Mouse (Mus musculus) left cerebral cortex, adult 2 months (tissue): ENCODE data around the gene Actl6b. TPM values are rescaled to one million over a fixed set of nuclear protein-coding genes. Genes with fewer than 3 reads are reported as not detected.
A peak's percentile ranks its signal among the peaks of the same experiment; 100 is the strongest.

Source experiments
- DNase-seq, 2 experiments: peaks; one replicate each; pipeline ENCODE4 v3.0.0; 2021 to 2022; ENCODE audit warnings: low spot score in 2 of 2, mixed read lengths in 1 of 2; ENCODE audit errors: extremely low spot score in 1 of 2
- H3K27ac ChIP-seq: fragments of 200-600 bp; 2 replicates; pipeline ENCODE4 v1.8.1; 2022
- H3K4me3 ChIP-seq: fragments of 200-600 bp; 2 replicates; pipeline ENCODE4 v1.8.1; 2022
- CTCF ChIP-seq: fragments of 200-600 bp; IDR thresholded peaks from 2 replicates; pipeline ENCODE4 v1.8.1; 2022; ENCODE audit warnings: antibody characterized with exemption, mild to moderate bottlenecking, moderate library complexity
- intact Hi-C: fragments of 180-260 bp; cut with DNase I; formaldehyde crosslinking; loops from one replicate; pipeline ENCODE4 v1.15.1; 2025
- long read RNA-seq, 2 experiments: library from polyadenylated mRNA; stranded (forward); transcript quantifications; one replicate each; pipeline ENCODE4 v2.0.0; 2021; ENCODE audit warnings: borderline mapping rate in 2 of 2
- total RNA-seq, 2 experiments: library from RNA; stranded (reverse); gene quantifications; 2 replicates each; pipeline ENCODE4 v1.2.3; 2021

The Actl6b gene
- total RNA-seq: 100 to 1,000 TPM; 103 to 111 TPM
- long read RNA-seq, experiment 1, transcript Actl6b-205 (14 exons, 1,592 nt): major isoform, 29 of 55 reads
- long read RNA-seq, experiment 1, partial matches to known transcripts: 12 of 55 reads
- long read RNA-seq, experiment 1, other reads (novel, unspliced or antisense): 13 of 55 reads
- long read RNA-seq, experiment 2, transcript Actl6b-205 (14 exons, 1,592 nt): major isoform, 19 of 41 reads
- long read RNA-seq, experiment 2, partial matches to known transcripts: 14 of 41 reads
- long read RNA-seq, experiment 2, other reads (novel, unspliced or antisense): 8 of 41 reads

DNA sequence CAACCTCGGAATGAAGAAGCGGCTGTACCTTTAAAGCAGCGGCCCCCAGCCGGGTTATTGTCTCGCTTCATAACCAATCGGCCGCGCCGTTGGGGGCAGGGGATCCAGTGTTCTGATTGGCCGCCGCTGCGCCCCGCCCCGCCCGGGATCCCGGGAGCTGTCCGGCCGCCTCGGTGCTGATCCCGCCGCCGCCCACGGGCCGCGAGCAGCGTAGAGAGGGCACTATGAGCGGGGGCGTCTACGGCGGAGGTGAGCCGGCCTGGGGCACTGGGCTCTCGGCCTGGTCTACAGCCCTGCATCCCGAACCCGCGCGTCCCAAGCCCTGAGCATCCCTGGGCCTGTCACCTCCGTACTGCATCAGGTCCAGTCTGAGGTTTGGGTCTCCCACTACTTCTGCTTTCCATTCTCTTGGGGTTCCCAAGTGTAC, at the start of gene Actl6b:
Gene Actl6b (plus strand): TSS at position 107 of the 427 bp plus-strand sequence.
- peak within 1 kb of the TSS; percentile 86 for H3K27ac ChIP-seq
- intact Hi-C loops: loop anchor here (1.0 kb wide), 1 partner anchor 20 kb away; the partner anchor contains the start of genes Epo and Gnb2
- peak; percentile 91 to 93 for DNase-seq
- H3K4me3 ChIP-seq: peak within 1 kb of the TSS; percentile 80
- no peak for TF ChIP-seq CTCF

GRCm38 (mm10) chr5:137504041-137504440, 49.3 kb upstream of the Actl6b start:
- H3K27ac ChIP-seq: no peak overlapping the region
- DNase-seq: no peak
- intact Hi-C loops: no loop called here
- H3K4me3 ChIP-seq: no peak overlapping the region
- TF ChIP-seq CTCF: peak; percentile 1; the same call in 1 of the 2 replicates

- TF ChIP-seq CTCF: no peak
Measured at GRCm38 (mm10) chr5:137510014-137510501, 43.3 kb upstream of the Actl6b start.

GRCm38 (mm10) chr5:137510573-137511390, 42.5 kb upstream of the Actl6b start:
- H3K27ac ChIP-seq: peak overlapping the region; percentile 78
- intact Hi-C loops: loop anchor here (2.0 to 10.0 kb wide), 3 partner anchors 22 to 237 kb away; partner anchors contain the start of genes Epo, Gnb2 and Tsc22d4
- H3K4me3 ChIP-seq: peak overlapping the region; percentile 76
- DNase-seq: no peak
- no peak for TF ChIP-seq CTCF

More at GRCm38 (mm10) chr5:137510014-137510501, 43.3 kb upstream of the Actl6b start:
- Histone ChIP-seq H3K4me3 (peak overlapping the region; percentile 76), H3K27ac (peak overlapping the region; percentile 90)
- peak; percentile 81 to 83 for DNase-seq
- intact Hi-C loops: loop anchor here (2.0 to 10.0 kb wide), 3 partner anchors 23 to 237 kb away; partner anchors contain the start of genes Epo, Gnb2 and Tsc22d4

DNA sequence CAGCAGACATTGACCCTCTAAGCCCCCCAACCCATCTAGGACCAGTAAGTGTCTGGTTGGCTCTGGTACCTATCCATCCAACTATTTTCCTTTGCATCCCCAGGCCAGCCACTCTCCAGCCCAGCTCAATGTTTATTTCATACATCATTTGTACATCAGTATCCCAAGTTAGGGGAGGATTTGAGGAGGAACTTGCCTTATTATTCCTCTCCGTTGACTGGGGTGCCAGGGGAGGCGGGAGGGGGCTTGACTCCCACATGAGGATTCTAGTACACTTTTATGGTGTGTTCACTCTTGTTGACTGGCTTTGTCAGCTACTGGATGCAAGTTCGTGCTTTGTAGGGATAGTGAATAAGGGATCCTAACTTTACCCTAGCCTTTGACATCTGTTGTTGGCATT, 41.6 kb upstream of the Actl6b start:
- Histone ChIP-seq H3K4me3 (peak overlapping the region; percentile 76), H3K27ac (no peak overlapping the region)
- TF ChIP-seq CTCF: no peak
- intact Hi-C loops: loop anchor here (2.0 to 10.0 kb wide), 3 partner anchors 21 to 236 kb away; partner anchors contain the start of genes Epo, Gnb2 and Tsc22d4
- no peak for DNase-seq

DNA sequence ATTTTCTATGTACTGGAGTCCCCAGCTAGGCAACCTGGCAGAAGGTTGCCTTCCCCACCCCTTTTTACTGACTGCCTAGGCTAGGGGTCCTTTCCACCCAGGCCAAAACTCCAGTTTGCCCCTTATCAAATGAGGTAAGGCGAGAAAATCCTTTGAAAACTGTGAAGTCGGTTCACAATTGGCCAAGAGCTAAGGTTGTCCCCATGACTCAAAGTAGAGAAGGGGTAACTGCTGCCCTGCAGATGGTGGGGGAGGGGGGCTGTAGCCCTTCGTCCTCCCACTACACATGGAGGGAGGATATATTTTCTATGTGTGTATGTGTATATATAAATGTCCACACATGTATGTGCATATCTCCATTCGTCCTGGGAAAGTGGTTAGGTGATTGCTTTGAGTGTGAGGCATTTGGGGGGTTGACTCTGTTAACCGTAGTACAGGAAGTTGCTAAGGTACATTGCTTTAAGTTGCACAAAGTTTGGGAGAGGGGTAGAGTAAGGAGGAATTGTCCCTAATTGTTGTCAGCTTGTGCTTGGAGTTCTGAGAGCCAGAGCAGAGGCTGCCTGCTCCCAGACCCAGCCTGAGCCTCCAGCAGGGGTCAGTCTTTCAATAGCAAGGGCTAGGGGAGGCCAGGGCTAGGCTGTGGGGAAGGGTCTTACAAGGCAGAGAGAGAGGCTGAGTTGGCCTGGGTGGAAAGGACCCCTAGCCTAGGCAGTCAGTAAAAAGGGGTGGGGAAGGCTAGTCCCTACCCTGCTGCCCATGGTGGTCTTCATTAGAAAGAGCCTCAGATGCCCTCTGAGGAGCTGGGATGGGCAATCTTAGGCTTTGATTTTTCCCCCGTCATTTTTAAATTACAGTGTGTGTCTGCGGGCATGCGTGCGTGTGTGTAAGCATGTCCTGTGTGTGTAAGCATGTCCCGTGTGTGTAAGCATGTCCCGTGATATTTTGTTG, 40.2 kb upstream of the Actl6b start:
- intact Hi-C loops: loop anchor here (5.0 to 10.0 kb wide), 2 partner anchors 62 to 234 kb away; partner anchors contain the start of gene Tsc22d4
- Histone ChIP-seq H3K4me3 (no peak overlapping the region), H3K27ac (no peak overlapping the region)
- TF ChIP-seq CTCF: peak; percentile 61
- no peak for DNase-seq

- intact Hi-C loops: loop anchor here (5.0 to 10.0 kb wide), 2 partner anchors 61 to 233 kb away; partner anchors contain the start of gene Tsc22d4
- Histone ChIP-seq H3K27ac (no peak overlapping the region), H3K4me3 (no peak overlapping the region)
- no peak for DNase-seq
- no peak for TF ChIP-seq CTCF
Measured at GRCm38 (mm10) chr5:137513951-137514721, 39.2 kb upstream of the Actl6b start.

GRCm38 (mm10) chr5:137514811-137515210, 38.5 kb upstream of the Actl6b start:
- Histone ChIP-seq H3K4me3 (no peak overlapping the region), H3K27ac (no peak overlapping the region)
- no peak for DNase-seq
- intact Hi-C loops: loop anchor here (5.0 to 10.0 kb wide), 2 partner anchors 60 to 232 kb away; partner anchors contain the start of gene Tsc22d4
- TF ChIP-seq CTCF: no peak

DNA sequence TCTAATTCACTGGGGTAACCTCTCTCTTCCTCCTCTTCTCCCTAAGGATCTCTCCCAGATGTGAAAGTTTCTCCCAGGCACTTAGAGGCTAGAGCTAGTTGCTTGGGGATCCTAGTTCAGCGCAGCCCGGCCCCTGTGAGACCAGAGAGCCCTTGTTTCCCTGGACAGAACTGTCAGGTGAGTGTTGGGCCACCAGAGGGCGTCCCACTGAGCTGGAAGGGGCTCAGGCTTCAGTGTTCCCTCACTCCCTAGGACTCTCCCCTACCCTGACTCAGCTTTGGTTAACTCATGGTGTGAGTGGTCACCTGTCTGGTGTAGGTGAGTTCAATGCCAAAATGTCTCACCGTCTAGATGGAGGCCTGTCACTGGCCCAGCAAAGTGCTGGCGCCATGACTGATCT, 34.9 kb upstream of the Actl6b start, which contains the start of gene Gigyf1:
Gene Gigyf1 (plus strand): TSS at position 113 of the 400 bp plus-strand sequence.
- Histone ChIP-seq H3K4me3 (no peak within 1 kb of the TSS), H3K27ac (no peak within 1 kb of the TSS)
- no peak for DNase-seq
- intact Hi-C loops: loop anchor here (10.0 kb wide), 1 partner anchor 56 kb away; no protein-coding TSS in a partner anchor
- TF ChIP-seq CTCF: peak; percentile 59
